13 mouse cellular contexts compared by ENCODE assay signal in genomic region chr5:120615903-120616302, GRCm38 (mm10). TPM values are rescaled to one million over a fixed set of nuclear protein-coding genes. Genes with fewer than 3 reads are reported as not detected.
A peak's percentile ranks its signal among the peaks of the same experiment; 100 is the strongest.
DNase-seq lines count a peak whose midpoint lies in the region; ATAC-seq and TF ChIP-seq lines count a peak whose summit lies in the region.
"Had no signal": no experiment of that assay in that cellular context is flagged by ENCODE, and none has a peak within 500 bp of the region (broad histone marks: within the 10 kb centered on the region; RNA-seq: fewer than 3 reads in every experiment).

No protein-coding gene starts in this region.

- no peak overlapping the region for H3K9ac ChIP-seq in heart, postnatal 0 days (replicated peaks; ENCODE audit: low read depth, low read length)
- no peak overlapping the region for H3K9ac ChIP-seq in midbrain, embryonic 14.5 days (replicated peaks; ENCODE audit: low read length)
- no peak overlapping the region for H3K9ac ChIP-seq in stomach, postnatal 0 days (ENCODE audit: low read length)

- 91% methylated on average over 4 of the region's 4 CpGs for WGBS in heart, postnatal 0 days
- WGBS in midbrain, embryonic 14.5 days: 96% methylated on average over 4 of the region's 4 CpGs
- WGBS in midbrain, embryonic 10.5 days: 92% methylated on average over 4 of the region's 4 CpGs
- 97% methylated on average over 4 of the region's 4 CpGs for WGBS in stomach, postnatal 0 days

- no peak overlapping the region for H3K4me2 ChIP-seq in heart, postnatal 0 days (ENCODE audit: low read depth, low read length)
- no peak overlapping the region for H3K4me2 ChIP-seq in midbrain, embryonic 14.5 days (ENCODE audit: low read length)
- H3K4me2 ChIP-seq in stomach, postnatal 0 days (replicated peaks; ENCODE audit: low read depth): no peak overlapping the region

- H3K27me3 ChIP-seq in heart, postnatal 0 days (ENCODE audit: control insufficient read depth, insufficient read depth, low read length): no peaks in the 10 kb centered on the region
- no peaks in the 10 kb centered on the region for H3K27me3 ChIP-seq in midbrain, embryonic 14.5 days (ENCODE audit: control insufficient read depth, insufficient read depth, low read length)
- H3K27me3 ChIP-seq in midbrain, embryonic 10.5 days (ENCODE audit: low read depth, poor library complexity, severe bottlenecking): no peaks in the 10 kb centered on the region
- no peaks in the 10 kb centered on the region for H3K27me3 ChIP-seq in stomach, postnatal 0 days (ENCODE audit: control insufficient read depth, insufficient read depth, low read length)

- no peak for ATAC-seq in heart, postnatal 0 days (ENCODE audit: insufficient read depth, low read depth)
- no peak for ATAC-seq in midbrain, embryonic 14.5 days (ENCODE audit: low FRiP score, low TSS enrichment)
- no peak for ATAC-seq in stomach, postnatal 0 days (ENCODE audit: low FRiP score, low TSS enrichment)
- ATAC-seq in granulocyte monocyte progenitor cell, adult 5-6 weeks (replicated peaks; ENCODE audit: poor library complexity, severe bottlenecking): no peak

- no peak for DNase-seq in heart, postnatal 0 days (ENCODE audit: low spot score)
- no peak for DNase-seq in heart, postnatal 25 days (ENCODE audit: low spot score)
- peak; percentile 50 for DNase-seq in midbrain, embryonic 14.5 days
- DNase-seq in midbrain, embryonic 10.5 days (ENCODE audit: low spot score): no peak
- peak; percentile 52 for DNase-seq in adipocyte (ENCODE audit: low spot score)
- DNase-seq in stomach, postnatal 0 days (ENCODE audit: low spot score): peak; percentile 51
- DNase-seq in yolk sac, embryonic 10.5 days (ENCODE audit: low spot score): no peak
- DNase-seq: heart, postnatal 10 days had no signal

- TF ChIP-seq EP300 in heart, postnatal 0 days (IDR thresholded peaks at IDR 0.05; ENCODE audit: low read depth): no peak
- no peak for TF ChIP-seq EP300 in stomach, postnatal 0 days (optimal IDR thresholded peaks at IDR 0.05)

- no peaks in the 10 kb centered on the region for H3K9me3 ChIP-seq in heart, postnatal 0 days (replicated peaks; ENCODE audit: control insufficient read depth, low read length)
- no peaks in the 10 kb centered on the region for H3K9me3 ChIP-seq in midbrain, embryonic 14.5 days (ENCODE audit: control insufficient read depth, low read length)
- peaks cover 7% of the 10 kb centered on the region; the same call in 1 of the 2 replicates for H3K9me3 ChIP-seq in midbrain, embryonic 10.5 days (replicated peaks)
- no peaks in the 10 kb centered on the region for H3K9me3 ChIP-seq in stomach, postnatal 0 days (ENCODE audit: control insufficient read depth, low read length)

- intact Hi-C loops in heart, postnatal 25 days (cut with DNase I): no loop called here

- H3K36me3 ChIP-seq in heart, postnatal 0 days (replicated peaks; ENCODE audit: control insufficient read depth, insufficient read depth, low read length): peaks cover 34% of the 10 kb centered on the region
- H3K36me3 ChIP-seq in midbrain, embryonic 14.5 days (ENCODE audit: control insufficient read depth, insufficient read depth, low read length): peaks cover 41% of the 10 kb centered on the region
- H3K36me3 ChIP-seq in midbrain, embryonic 10.5 days: peaks cover 62% of the 10 kb centered on the region
- H3K36me3 ChIP-seq in stomach, postnatal 0 days (ENCODE audit: control insufficient read depth, insufficient read depth, low read length): peaks cover 14% of the 10 kb centered on the region

- peaks cover 14% of the 10 kb centered on the region for H3K4me1 ChIP-seq in heart, postnatal 0 days (ENCODE audit: control insufficient read depth, insufficient read depth)
- peaks cover 14% of the 10 kb centered on the region for H3K4me1 ChIP-seq in midbrain, embryonic 14.5 days (ENCODE audit: control insufficient read depth, insufficient read depth, low read length)
- H3K4me1 ChIP-seq in midbrain, embryonic 10.5 days: peaks cover 21% of the 10 kb centered on the region
- peaks cover 4% of the 10 kb centered on the region for H3K4me1 ChIP-seq in stomach, postnatal 0 days (replicated peaks; ENCODE audit: control insufficient read depth, insufficient read depth)

- no peak overlapping the region for H3K27ac ChIP-seq in heart, postnatal 0 days (ENCODE audit: low read depth)
- no peak overlapping the region for H3K27ac ChIP-seq in midbrain, embryonic 14.5 days (replicated peaks; ENCODE audit: low read depth, low read length)
- no peak overlapping the region for H3K27ac ChIP-seq in midbrain, embryonic 10.5 days (replicated peaks)
- H3K27ac ChIP-seq in stomach, postnatal 0 days (replicated peaks): no peak overlapping the region

- H3K4me3 ChIP-seq in heart, postnatal 0 days (ENCODE audit: low read depth, low read length): no peak overlapping the region
- no peak overlapping the region for H3K4me3 ChIP-seq in midbrain, embryonic 14.5 days (replicated peaks; ENCODE audit: low read depth, low read length)
- H3K4me3 ChIP-seq in midbrain, embryonic 10.5 days: no peak overlapping the region
- H3K4me3 ChIP-seq in stomach, postnatal 0 days (ENCODE audit: low read depth, low read length): no peak overlapping the region
- H3K4me3 ChIP-seq: erythroblast, embryonic 14.5 days; myocyte had no signal

- TF ChIP-seq CTCF in heart, postnatal 0 days (IDR thresholded peaks at IDR 0.05; ENCODE audit: low read depth): peak; percentile 37
- peak; percentile 71 for TF ChIP-seq CTCF in stomach, postnatal 0 days (IDR thresholded peaks at IDR 0.05; ENCODE audit: low read depth)

RNA-seq across cellular contexts. Expression of gene Ddx54, which starts 3.4 kb away (rescaled TPM):
- 23.0 and 24.1 TPM in 2 replicates for total RNA-seq in heart, postnatal 0 days (2014; rRNA removed; ENCODE audit: low replicate concordance)
- 17.1 and 18.2 TPM in 2 replicates for polyA plus RNA-seq in heart, postnatal 0 days (2015; fragmentation: Nextera tagmentation; extraction: Ambion mirVana)
- total RNA-seq in heart, postnatal 25 days (2021): 10 to 100 TPM; 20.1 to 21.4 TPM
- 29.4 and 31.9 TPM in 2 replicates for polyA plus RNA-seq in midbrain, embryonic 14.5 days (2014; fragmentation: Nextera tagmentation; extraction: Ambion mirVana)
- polyA plus RNA-seq in midbrain, embryonic 10.5 days (2016; fragmentation: Nextera tagmentation; extraction: Ambion mirVana): 59.4 and 59.7 TPM in 2 replicates
- polyA plus RNA-seq in stomach, postnatal 0 days (2015; fragmentation: Nextera tagmentation; extraction: Ambion mirVana): 22.5 and 23.0 TPM in 2 replicates
- total RNA-seq in granulocyte monocyte progenitor cell, adult 5-6 weeks (2014; fragmentation: Nextera tagmentation): 21.5 and 27.9 TPM in 2 replicates
- total RNA-seq in granulocyte monocyte progenitor cell, adult 5-6 weeks (2017): 33.1 and 38.7 TPM in 2 replicates

RNA-seq across cellular contexts. Expression of gene Rita1, which starts 3.5 kb away (rescaled TPM):
- 20.2 and 24.5 TPM in 2 replicates for total RNA-seq in heart, postnatal 0 days (2014; rRNA removed; ENCODE audit: low replicate concordance)
- polyA plus RNA-seq in heart, postnatal 0 days (2015; fragmentation: Nextera tagmentation; extraction: Ambion mirVana): 15.7 and 16.3 TPM in 2 replicates
- 10 to 100 TPM; 15.4 to 18.7 TPM for total RNA-seq in heart, postnatal 25 days (2021)
- polyA plus RNA-seq in midbrain, embryonic 14.5 days (2014; fragmentation: Nextera tagmentation; extraction: Ambion mirVana): 20.6 and 25.5 TPM in 2 replicates
- 16.0 and 16.2 TPM in 2 replicates for polyA plus RNA-seq in midbrain, embryonic 10.5 days (2016; fragmentation: Nextera tagmentation; extraction: Ambion mirVana)
- polyA plus RNA-seq in stomach, postnatal 0 days (2015; fragmentation: Nextera tagmentation; extraction: Ambion mirVana): 12.1 TPM in 2 replicates
- total RNA-seq in granulocyte monocyte progenitor cell, adult 5-6 weeks (2014; fragmentation: Nextera tagmentation): 3.0 and 5.3 TPM in 2 replicates
- total RNA-seq in granulocyte monocyte progenitor cell, adult 5-6 weeks (2017): 1.8 and 3.9 TPM in 2 replicates

RNA-seq across cellular contexts. Expression of gene Cfap73, which starts 18.1 kb away (rescaled TPM):
- total RNA-seq in heart, postnatal 0 days (2014; rRNA removed; ENCODE audit: low replicate concordance): not detected in 2 replicates
- not detected in 2 replicates for polyA plus RNA-seq in heart, postnatal 0 days (2015; fragmentation: Nextera tagmentation; extraction: Ambion mirVana)
- total RNA-seq in heart, postnatal 25 days (2021): not detected
- 0.32 TPM in 1 of 2 replicates, not detected in the other for polyA plus RNA-seq in midbrain, embryonic 14.5 days (2014; fragmentation: Nextera tagmentation; extraction: Ambion mirVana)
- not detected in 2 replicates for polyA plus RNA-seq in midbrain, embryonic 10.5 days (2016; fragmentation: Nextera tagmentation; extraction: Ambion mirVana)
- polyA plus RNA-seq in stomach, postnatal 0 days (2015; fragmentation: Nextera tagmentation; extraction: Ambion mirVana): 0.10 TPM in 1 of 2 replicates, not detected in the other
- not detected in 2 replicates for total RNA-seq in granulocyte monocyte progenitor cell, adult 5-6 weeks (2014; fragmentation: Nextera tagmentation)
- not detected in 2 replicates for total RNA-seq in granulocyte monocyte progenitor cell, adult 5-6 weeks (2017)
- total RNA-seq: heart, postnatal 10 days; left cerebral cortex, postnatal 14 days had no signal
- polyA plus RNA-seq: erythroblast, embryonic 14.5 days; myocyte; stomach, embryonic 14.5 days had no signal

RNA-seq across cellular contexts. Expression of gene Iqcd, which starts 27.1 kb away (rescaled TPM):
- not detected in 2 replicates for total RNA-seq in heart, postnatal 0 days (2014; rRNA removed; ENCODE audit: low replicate concordance)
- polyA plus RNA-seq in heart, postnatal 0 days (2015; fragmentation: Nextera tagmentation; extraction: Ambion mirVana): 0.14 and 0.18 TPM in 2 replicates
- not detected for total RNA-seq in heart, postnatal 25 days (2021)
- polyA plus RNA-seq in midbrain, embryonic 14.5 days (2014; fragmentation: Nextera tagmentation; extraction: Ambion mirVana): 1.4 and 1.7 TPM in 2 replicates
- polyA plus RNA-seq in midbrain, embryonic 10.5 days (2016; fragmentation: Nextera tagmentation; extraction: Ambion mirVana): 0.95 and 0.98 TPM in 2 replicates
- polyA plus RNA-seq in stomach, postnatal 0 days (2015; fragmentation: Nextera tagmentation; extraction: Ambion mirVana): 0.25 and 0.36 TPM in 2 replicates
- total RNA-seq in granulocyte monocyte progenitor cell, adult 5-6 weeks (2014; fragmentation: Nextera tagmentation): not detected in 2 replicates
- total RNA-seq in granulocyte monocyte progenitor cell, adult 5-6 weeks (2017): not detected in 2 replicates

RNA-seq across cellular contexts. Expression of gene Tpcn1, which starts 27.4 kb away (rescaled TPM):
- total RNA-seq in heart, postnatal 0 days (2014; rRNA removed; ENCODE audit: low replicate concordance): 15.8 and 27.6 TPM in 2 replicates
- polyA plus RNA-seq in heart, postnatal 0 days (2015; fragmentation: Nextera tagmentation; extraction: Ambion mirVana): 11.5 and 11.7 TPM in 2 replicates
- total RNA-seq in heart, postnatal 25 days (2021): 10 to 100 TPM; 36.0 to 37.9 TPM
- polyA plus RNA-seq in midbrain, embryonic 14.5 days (2014; fragmentation: Nextera tagmentation; extraction: Ambion mirVana): 10.4 and 12.2 TPM in 2 replicates
- 10.3 and 11.1 TPM in 2 replicates for polyA plus RNA-seq in midbrain, embryonic 10.5 days (2016; fragmentation: Nextera tagmentation; extraction: Ambion mirVana)
- 12.7 and 13.9 TPM in 2 replicates for polyA plus RNA-seq in stomach, postnatal 0 days (2015; fragmentation: Nextera tagmentation; extraction: Ambion mirVana)
- 28.8 and 41.5 TPM in 2 replicates for total RNA-seq in granulocyte monocyte progenitor cell, adult 5-6 weeks (2014; fragmentation: Nextera tagmentation)
- 12.7 and 14.1 TPM in 2 replicates for total RNA-seq in granulocyte monocyte progenitor cell, adult 5-6 weeks (2017)

Comparison
In these comparisons a context has a peak if more than half of its experiments do, and no peak if none do; other contexts are left out.
1. DNase-seq: peak in midbrain, embryonic 14.5 days (single experiment), adipocyte (single experiment) and stomach, postnatal 0 days (single experiment); none in heart, postnatal 0 days (single experiment), heart, postnatal 25 days (single experiment), midbrain, embryonic 10.5 days (single experiment) and yolk sac, embryonic 10.5 days (single experiment).